Mouse (Mus musculus) bone marrow, adult 2 months (tissue): ENCODE measurements around the gene Akap2.

Experiments
- CTCF ChIP-seq: fragments of 200-500 bp; IDR thresholded peaks from 2 replicates; pipeline ENCODE4 v1.5.1; 2011; ENCODE audit warnings: low read length, control low read depth; ENCODE audit not compliant: control insufficient read depth, insufficient read depth
- POLR2A ChIP-seq: fragments of 200-500 bp; IDR thresholded peaks from 2 replicates; pipeline ENCODE4 v1.6.1; 2011; ENCODE audit warnings: low read depth, mild to moderate bottlenecking, control low read depth, low read length, borderline replicate concordance; ENCODE audit not compliant: control insufficient read depth

- TF ChIP-seq CTCF (no peak), POLR2A (no peak)
These were observed 199.3 kb downstream of the Akap2 start for GRCm38 (mm10) chr4:57916711-57917110.
